Mouse (Mus musculus): Measurements from ENCODE around the gene Med28.

GRCm38 (mm10) chr5:45496042-45496441 is 24.0 kb upstream of the Med28 start:
- no peak for TF ChIP-seq CTCF (IDR thresholded peaks at IDR 0.05; ENCODE audit: control insufficient read depth, insufficient read depth, insufficient replicate concordance, low read depth, low read length)
- no peak for TF ChIP-seq POLR2A (IDR thresholded peaks at IDR 0.05; ENCODE audit: control insufficient read depth, low read depth, low read length)
